7 mouse cellular contexts compared by ENCODE assay signal in the genomic region with DNA sequence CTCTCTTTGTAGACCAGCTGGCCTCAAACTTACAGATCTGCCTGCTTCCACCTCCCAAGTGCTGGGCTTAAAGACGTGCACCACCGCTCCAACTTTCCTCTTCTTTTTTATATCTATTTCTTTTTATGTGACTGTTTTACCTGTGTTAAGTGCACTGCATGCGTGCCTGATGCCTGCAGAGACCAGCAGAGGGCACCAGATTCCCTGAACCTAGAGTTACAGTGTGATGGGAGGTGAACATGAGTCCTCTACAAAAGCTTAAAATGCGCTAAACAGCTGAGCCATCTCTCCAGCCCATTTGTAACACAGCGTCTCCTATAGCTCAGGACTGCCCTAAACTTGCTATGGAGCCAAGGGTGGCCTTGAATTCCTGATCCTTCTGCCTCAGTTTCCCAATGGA. TPM values are rescaled to one million over a fixed set of nuclear protein-coding genes. Genes with fewer than 3 reads are reported as not detected.
DNase-seq lines count a peak whose midpoint lies in the region; ATAC-seq lines count a peak whose summit lies in the region.

No protein-coding gene starts in this region.

- peak; percentile 38 to 42 for DNase-seq in kidney, postnatal 4 days
- DNase-seq in kidney, postnatal 10 days, result no peak
- peak; percentile 82 for DNase-seq in ZHBTc4 (ENCODE audit: low read depth, low spot score)
- DNase-seq in induced T-regulatory cell, adult 2 months (ENCODE audit: low read depth), result peak; percentile 79
- DNase-seq in spleen, postnatal 10 days (ENCODE audit: low spot score in 2 of 2), result peak; percentile 24 to 66
- DNase-seq in frontal cortex, postnatal 36 days (ENCODE audit: low spot score in 2 of 2), result no peak

- no peak for ATAC-seq in activated CD4-positive, CD25-positive, alpha-beta regulatory T cell, adult 4 months

RNA-seq across cellular contexts. Expression of gene Sptbn4, which starts 9.9 kb away (rescaled TPM):
- under 1 TPM; 0.16 to 0.37 TPM for polyA plus RNA-seq in activated CD4-positive, CD25-positive, alpha-beta regulatory T cell, adult 4 months (2017; shearing (Covaris generic))

RNA-seq across cellular contexts. Expression of gene Blvrb, which starts 10.2 kb away (rescaled TPM):
- 10 to 100 TPM; 13.9 to 16.7 TPM for polyA plus RNA-seq in activated CD4-positive, CD25-positive, alpha-beta regulatory T cell, adult 4 months (2017; shearing (Covaris generic))

RNA-seq across cellular contexts. Expression of gene Sertad3, which starts 36.0 kb away (rescaled TPM):
- polyA plus RNA-seq in activated CD4-positive, CD25-positive, alpha-beta regulatory T cell, adult 4 months (2017; shearing (Covaris generic)), result 10 to 100 TPM; 41.9 to 47.6 TPM

RNA-seq across cellular contexts. Expression of gene Sertad1, which starts 49.2 kb away (rescaled TPM):
- 10 to 100 TPM; 46.6 to 47.9 TPM for polyA plus RNA-seq in activated CD4-positive, CD25-positive, alpha-beta regulatory T cell, adult 4 months (2017; shearing (Covaris generic))

Comparison
In these comparisons a context has a peak if more than half of its experiments do, and no peak if none do; other contexts are left out.
1. DNase-seq: peak in kidney, postnatal 4 days (2 of 2), ZHBTc4 (single experiment), induced T-regulatory cell, adult 2 months (single experiment) and spleen, postnatal 10 days (2 of 2); none in kidney, postnatal 10 days (single experiment) and frontal cortex, postnatal 36 days (0 of 2).